Mouse (Mus musculus) embryo, embryonic 10 days (tissue): Measurements from ENCODE around the gene Slc11a1.
"Not testable (repeated sequence)": the region's sequence is repeated elsewhere in the genome, so short reads cannot be mapped to it uniquely, and the experiment has no call there.

Source experiments
- DNase-seq: peaks from one replicate; pipeline ENCODE4 v3.0.0-alpha.2; 2015; ENCODE audit warnings: low spot score

Gene Slc11a1

GRCm38 (mm10) chr1:74374980-74375379 lies at the start of gene Slc11a1:
TSS of gene Slc11a1 (plus strand) at chr1:74375195.
- no peak for DNase-seq

GRCm38 (mm10) chr1:74326916-74327315 lies 48.1 kb upstream of the Slc11a1 start:
- DNase-seq: not testable (repeated sequence)

DNA sequence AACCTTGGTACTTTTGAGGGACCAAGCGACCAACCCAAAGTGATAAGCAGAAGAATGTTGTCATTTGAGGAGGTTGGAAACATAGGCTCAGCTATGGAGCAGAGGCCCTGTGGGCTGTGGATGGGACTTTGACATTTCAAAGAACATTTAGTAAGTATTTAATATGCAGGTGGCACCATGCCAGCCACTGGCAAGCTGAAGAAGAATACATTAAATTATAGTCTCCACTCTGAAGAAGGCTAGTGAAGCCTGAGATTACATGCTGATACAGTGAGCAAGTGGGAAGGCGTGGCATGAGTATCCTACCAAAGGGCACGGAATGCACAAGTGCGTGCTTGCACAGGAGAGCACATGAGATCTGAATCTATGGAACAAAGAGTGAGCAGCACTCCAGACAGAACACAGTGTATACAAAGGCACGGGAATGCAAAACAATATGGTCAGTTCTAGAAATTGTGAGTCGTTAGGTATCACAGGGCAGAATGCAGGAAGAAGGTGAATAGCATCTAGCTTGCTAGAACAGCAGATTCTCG lies 45.0 kb upstream of the Slc11a1 start:
- no peak for DNase-seq

- DNase-seq: no peak
These were observed 43.8 kb upstream of the Slc11a1 start for GRCm38 (mm10) chr1:74331046-74331681.

GRCm38 (mm10) chr1:74332241-74332763 lies 42.7 kb upstream of the Slc11a1 start:
- peak; percentile 99 for DNase-seq

DNA sequence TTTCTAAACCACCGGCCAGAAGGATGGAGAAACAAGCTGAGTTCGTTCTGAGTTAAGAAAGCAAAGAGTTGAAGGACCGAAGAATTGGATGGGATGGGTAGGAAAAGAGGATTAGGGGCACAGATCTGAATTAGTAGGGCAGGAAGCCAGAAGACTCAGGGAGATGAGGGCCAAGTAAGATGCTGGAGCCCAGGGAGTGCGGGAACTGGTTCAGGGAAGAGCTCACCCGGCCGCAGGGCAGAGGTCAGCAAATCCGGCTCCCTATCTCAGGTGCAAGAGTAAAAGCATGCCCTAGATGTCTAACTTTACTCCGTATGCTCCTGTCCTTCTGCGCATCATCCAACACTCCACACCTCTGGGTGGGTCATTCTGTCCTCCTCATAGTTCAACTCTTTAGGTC lies 42.1 kb upstream of the Slc11a1 start:
- DNase-seq: peak; percentile 15

DNA sequence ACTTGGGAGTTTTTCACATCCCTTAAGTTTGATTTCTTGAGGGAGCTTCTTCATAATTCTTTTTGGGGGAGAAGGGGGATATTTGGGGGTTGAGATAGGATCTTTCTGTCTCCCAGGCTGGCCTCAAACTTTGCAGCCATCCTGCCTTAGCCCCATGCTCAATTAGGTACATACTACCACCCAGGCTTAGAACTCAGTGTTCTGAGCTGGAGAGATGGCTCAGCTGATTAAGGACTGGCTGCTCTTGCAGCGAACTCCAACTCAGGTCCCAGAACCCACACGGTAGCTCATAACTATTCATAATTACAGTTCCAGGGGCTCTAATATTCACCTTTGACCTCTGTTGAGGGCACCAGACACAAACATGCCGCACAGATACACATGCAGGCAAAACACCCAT lies 40.4 kb upstream of the Slc11a1 start:
- no peak for DNase-seq

GRCm38 (mm10) chr1:74335033-74335432 lies 40.0 kb upstream of the Slc11a1 start:
- no peak for DNase-seq

- no peak for DNase-seq
These were observed 39.4 kb upstream of the Slc11a1 start for GRCm38 (mm10) chr1:74335436-74336170.

GRCm38 (mm10) chr1:74337241-74337771 lies 37.7 kb upstream of the Slc11a1 start:
- no peak for DNase-seq

DNA sequence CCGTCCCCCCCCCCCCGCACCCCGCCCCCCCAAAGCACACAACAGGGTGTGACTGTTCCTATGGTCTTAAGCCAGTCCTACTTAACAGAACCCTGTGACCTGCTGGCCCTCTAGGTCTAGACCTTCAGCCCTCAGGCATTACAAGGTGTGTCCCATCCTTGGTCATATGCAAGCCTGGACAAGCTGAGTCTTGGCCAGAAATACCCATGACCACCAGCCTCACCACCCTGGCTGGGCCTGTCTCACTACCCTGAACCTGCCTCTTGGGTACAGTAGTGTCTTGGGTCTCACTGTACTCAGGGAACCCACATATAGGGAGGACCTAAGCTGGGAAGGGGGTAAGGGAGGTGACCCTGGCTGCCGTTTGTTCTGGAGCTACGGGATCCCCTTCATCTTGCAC lies 37.0 kb upstream of the Slc11a1 start:
- no peak for DNase-seq

DNA sequence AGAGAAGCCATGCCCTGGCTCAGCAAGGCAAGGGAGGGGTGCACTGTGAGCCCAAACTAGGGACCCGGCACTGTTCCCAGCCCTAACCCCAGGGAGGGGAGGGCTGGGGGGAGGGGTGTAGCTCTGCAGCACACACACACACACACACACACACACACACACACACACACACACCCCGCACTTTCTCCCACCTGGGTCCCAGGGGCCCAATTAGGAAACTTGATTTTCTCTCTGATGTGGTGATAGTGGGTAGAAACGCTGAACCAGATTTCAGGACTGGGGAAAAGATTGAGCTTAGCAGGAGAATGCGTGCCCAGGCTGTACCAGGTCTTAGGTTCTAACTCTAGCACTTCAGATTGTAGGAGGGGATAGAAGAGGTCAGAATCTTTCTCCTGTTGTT lies 36.4 kb upstream of the Slc11a1 start:
- no peak for DNase-seq

- no peak for DNase-seq
These were observed 35.1 kb upstream of the Slc11a1 start for GRCm38 (mm10) chr1:74339917-74340316.

GRCm38 (mm10) chr1:74340361-74340764 lies 34.6 kb upstream of the Slc11a1 start:
- no peak for DNase-seq

GRCm38 (mm10) chr1:74340992-74341391 lies 34.0 kb upstream of the Slc11a1 start:
- DNase-seq: not testable (repeated sequence)

DNA sequence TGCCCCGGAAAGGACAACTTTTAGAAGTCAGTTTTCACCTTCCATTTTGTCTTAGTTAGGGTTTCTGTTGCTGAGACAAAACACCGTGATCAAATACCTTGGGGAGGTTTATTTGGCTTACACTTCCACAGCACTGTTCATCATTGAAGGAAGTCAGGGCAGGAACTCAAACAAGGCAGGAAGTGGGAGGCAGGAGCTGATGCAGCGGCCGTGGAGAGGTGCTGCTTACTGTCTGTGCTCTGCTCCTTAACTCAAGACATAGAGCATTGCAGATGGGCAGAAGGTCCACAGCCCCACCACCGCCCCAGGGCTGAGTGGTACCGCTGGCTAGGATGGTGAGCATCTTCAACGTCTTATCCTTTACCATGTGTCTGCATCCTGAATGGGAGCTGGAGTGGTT lies 33.1 kb upstream of the Slc11a1 start:
- DNase-seq: no peak

GRCm38 (mm10) chr1:74342308-74342707 lies 32.7 kb upstream of the Slc11a1 start:
- DNase-seq: no peak

DNA sequence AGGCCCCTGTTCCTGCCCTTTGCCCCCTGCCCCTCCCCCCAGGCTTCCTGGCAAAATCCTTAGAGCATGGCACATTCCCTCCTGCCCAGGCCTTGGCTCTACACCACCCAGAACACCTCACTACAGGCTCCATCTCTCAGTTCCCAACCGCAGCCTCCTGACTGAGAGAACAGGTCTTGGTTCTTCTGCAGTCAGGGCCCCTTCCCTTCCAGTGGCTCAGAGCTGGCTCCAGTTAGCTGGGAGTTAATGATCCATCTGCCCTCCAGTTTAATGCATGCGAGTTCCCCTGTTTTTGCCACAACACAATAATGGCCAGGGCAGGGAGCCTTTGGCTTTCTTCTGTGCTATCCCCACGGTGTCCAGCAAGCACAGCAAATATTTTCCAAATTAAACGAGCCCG lies 31.8 kb upstream of the Slc11a1 start:
- no peak for DNase-seq

GRCm38 (mm10) chr1:74344163-74344916 lies 30.7 kb upstream of the Slc11a1 start:
- DNase-seq: no peak

GRCm38 (mm10) chr1:74351185-74351769 lies 23.7 kb upstream of the Slc11a1 start:
- DNase-seq: no peak

- DNase-seq: no peak
These were observed 22.4 kb upstream of the Slc11a1 start for GRCm38 (mm10) chr1:74352532-74353096.
